Mouse (Mus musculus): ENCODE results near the gene Fscb.

Fscb gene

DNA sequence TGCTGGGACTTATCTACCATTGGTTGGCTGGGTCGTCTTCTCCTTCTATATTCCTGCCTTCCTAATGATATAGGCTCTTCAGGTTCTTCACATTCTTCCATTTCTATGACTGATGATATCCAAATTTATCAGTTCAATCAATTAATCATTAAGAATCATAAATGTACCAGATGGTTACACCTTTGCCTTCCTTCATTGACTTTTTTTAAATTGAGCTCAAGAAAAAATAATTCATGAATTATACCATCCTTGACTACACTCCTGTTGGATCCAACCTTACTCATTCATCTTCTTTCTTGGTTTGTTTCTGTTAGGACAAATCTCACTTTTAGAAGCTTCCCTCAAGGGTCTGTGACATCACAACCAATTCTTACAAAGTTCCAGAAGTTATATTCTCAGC, at the start of gene Fscb:
TSS of gene Fscb (minus strand) at position 101 of the 400 bp plus-strand sequence.
- DNase-seq = no peak

- DNase-seq = no peak
These were observed 42.3 kb upstream of the Fscb start for GRCm38 (mm10) chr12:64516775-64517174.

DNA sequence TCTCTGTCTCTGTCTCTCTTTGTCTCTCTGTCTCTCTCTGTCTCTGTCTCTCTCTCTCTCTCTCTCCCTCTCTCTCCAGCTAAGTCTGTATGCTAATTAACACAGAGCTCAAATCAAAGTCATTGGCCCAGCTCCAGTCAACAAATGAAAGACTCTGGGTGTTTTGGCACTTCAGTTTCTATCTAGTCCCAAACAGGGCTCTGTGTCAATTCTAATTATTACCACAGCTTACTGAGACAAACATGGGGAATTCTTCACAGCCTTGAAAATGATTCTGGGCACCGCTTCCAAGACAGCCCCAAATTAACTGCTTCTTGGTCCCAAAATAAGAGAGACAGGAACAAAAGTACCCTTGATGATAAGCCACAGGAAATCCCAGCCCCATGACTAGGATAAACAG, 38.9 kb upstream of the Fscb start:
- DNase-seq = no peak

DNA sequence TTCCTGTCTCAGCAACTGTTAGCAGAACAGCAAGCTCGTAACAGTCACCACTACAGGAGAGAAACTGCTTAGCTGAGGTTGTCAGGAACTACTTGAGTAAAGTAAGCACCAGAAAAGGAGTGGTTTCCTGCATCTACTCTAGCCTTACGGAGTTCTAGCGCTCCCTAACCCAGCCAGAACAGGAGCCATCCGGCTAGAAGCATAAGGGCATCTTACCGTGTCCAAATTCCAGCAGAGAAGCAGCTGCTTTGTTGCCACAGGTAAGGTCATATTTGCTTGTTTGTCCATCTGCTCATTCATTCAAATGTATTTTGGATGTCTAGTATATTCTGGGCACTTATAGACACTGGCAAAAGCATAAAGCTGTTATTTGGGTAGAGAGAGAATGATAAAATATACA, 23.2 kb upstream of the Fscb start:
- no peak for DNase-seq

DNA sequence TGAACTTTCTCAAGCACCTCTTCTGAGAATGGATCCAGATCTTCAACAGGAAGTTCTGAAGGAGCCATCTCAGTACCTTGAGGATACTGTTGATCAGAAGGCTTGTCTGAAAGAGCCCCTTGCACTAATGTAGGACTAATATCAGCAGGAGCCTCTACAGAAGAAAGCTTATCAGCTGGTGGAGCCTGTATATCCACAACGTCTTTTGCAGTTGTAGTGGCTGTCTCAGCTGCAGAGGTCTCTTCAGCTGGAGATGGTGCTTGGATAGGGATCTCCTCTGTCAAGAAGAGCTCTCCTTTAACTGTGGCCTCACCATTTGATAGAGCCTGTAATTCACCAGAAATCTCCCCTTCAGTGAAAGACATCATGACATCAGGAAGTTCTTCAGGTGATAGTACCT, 875 bp downstream of the Fscb start:
- no peak for DNase-seq

- no peak for DNase-seq
These were observed 1.4 kb downstream of the Fscb start for GRCm38 (mm10) chr12:64473136-64473535.

DNA sequence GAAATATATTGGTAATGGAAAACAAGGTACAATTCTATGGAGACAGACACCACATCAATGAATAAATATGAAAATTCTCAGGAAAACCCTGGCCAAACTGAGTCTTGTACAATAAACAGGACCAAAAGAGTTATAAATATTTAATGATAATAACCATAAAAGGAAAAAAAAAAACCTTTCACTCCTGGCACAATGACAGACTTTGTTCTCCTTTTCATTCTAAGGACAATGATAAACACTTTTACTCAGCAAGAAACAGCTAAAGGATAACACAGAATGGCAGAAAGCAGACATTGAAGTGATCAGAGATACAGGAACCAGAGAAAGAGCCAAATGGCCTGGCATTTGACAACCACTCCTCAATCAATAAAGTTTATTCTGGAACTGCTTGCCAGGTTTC, 19.3 kb downstream of the Fscb start:
- no peak for DNase-seq

DNA sequence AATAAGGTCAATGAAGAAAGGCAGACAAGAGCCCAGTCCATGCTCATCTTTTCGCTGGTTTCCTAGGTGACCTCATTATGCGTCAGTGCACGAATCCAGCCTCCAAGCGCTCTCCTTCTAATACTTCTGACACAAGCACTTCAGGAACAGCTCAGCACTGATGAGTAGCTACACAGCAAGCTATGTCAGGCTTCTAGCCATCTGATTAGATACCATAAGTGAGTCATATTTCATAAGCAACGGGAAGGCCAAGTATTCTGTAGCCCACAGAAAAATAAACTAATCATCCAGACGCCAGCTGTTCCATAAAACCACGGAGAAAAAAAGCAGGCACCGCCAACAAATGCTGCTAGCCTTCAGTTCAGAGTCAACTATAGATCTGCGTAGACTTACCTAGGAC, 24.6 kb downstream of the Fscb start:
- DNase-seq = no peak

DNA sequence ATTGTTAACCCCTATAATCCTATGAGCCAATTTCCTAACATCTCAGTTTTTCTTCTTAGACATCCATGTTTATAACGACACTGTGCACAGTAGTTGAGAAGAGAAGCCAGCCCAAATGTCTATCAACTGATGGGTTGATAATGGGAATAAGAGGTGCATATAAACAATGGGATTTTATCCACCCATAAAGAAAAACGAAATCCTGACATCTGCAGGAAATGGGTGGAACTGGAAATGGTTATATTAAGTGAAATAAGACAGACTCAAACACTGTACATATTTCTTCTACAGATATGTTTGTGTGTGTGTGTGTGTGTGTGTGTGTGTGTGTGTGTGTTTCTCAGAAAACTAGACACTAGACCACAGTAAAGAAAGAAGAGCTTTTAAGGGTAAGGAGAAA, 37.8 kb downstream of the Fscb start:
- DNase-seq = no peak

Measured in right cerebral cortex, postnatal 25 days (tissue).